Mouse (Mus musculus) T-cell, adult 2 months (primary cell): ENCODE data around the gene Ano5.

Source experiments
- DNase-seq: peaks from one replicate; pipeline ENCODE4 v3.0.0; 2022; ENCODE audit warnings: low spot score

Gene Ano5

GRCm38 (mm10) chr7:51629206-51629605 is 118.4 kb downstream of the Ano5 start:
- no peak for DNase-seq

GRCm38 (mm10) chr7:51631171-51631570 is 120.3 kb downstream of the Ano5 start:
- DNase-seq = no peak

- no peak for DNase-seq
These were observed 121.9 kb downstream of the Ano5 start for GRCm38 (mm10) chr7:51632543-51633229.

- no peak for DNase-seq
These were observed 122.5 kb downstream of the Ano5 start for GRCm38 (mm10) chr7:51633230-51633844.
